Mouse (Mus musculus): Measurements from ENCODE around the gene Greb1. TPM values are rescaled to one million over a fixed set of nuclear protein-coding genes. Genes with fewer than 3 reads are reported as not detected.

The Greb1 gene
- total and polyA plus RNA-seq, 3 experiments, result not detected

DNA sequence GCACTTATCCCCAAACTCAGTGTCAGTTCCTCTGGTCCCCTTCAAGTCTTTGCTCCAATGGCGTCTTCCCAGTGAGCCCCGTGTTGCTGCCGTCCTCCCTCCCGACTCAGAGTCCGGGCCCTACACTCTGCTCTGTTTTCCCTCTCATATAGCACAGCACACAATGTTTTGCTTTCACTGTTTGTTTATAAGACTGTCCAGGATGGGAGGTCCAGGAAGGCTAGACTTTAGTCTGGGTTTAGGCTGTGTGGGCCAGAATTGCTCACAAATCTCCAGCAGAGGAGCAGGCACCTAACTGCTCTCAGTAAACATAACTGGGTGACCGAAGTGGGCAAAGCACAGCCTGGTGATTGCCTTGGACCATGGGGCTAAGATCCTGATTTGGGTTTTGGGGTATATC is 167.5 kb downstream of the Greb1 start:
- Histone ChIP-seq H3K9me3 (replicated peaks; ENCODE audit: insufficient read depth, low read length) (no peaks in the 10 kb centered on the region), H3K9ac (ENCODE audit: control insufficient read depth, low read depth, low read length, poor library complexity, severe bottlenecking) (no peak overlapping the region), H3K27me3 (ENCODE audit: control insufficient read depth in 1 of 2, insufficient read depth in 2 of 2, low read length in 2 of 2) (no peaks in the 10 kb centered on the region; a peak in 1 of 4 replicates), H3K36me3 (ENCODE audit: control insufficient read depth in 1 of 2, insufficient read depth in 2 of 2, low read length in 2 of 2) (no peaks in the 10 kb centered on the region), H3K79me2 (ENCODE audit: control insufficient read depth, insufficient read depth, low read length, poor library complexity) (no peaks in the 10 kb centered on the region), H3K4me1 (ENCODE audit: control insufficient read depth in 1 of 2, insufficient read depth in 2 of 2, low read length in 2 of 2) (peaks cover 0 to 6% of the 10 kb centered on the region in 2 experiments; a peak in 1 of 4 replicates), H3K4me3 (ENCODE audit: control insufficient read depth in 1 of 2, insufficient read depth in 1 of 2, low read depth in 2 of 2, low read length in 2 of 2) (no peak overlapping the region), H3K27ac (ENCODE audit: control insufficient read depth, low read depth, low read length) (no peak overlapping the region)
- DNase-seq (ENCODE audit: low read depth, low spot score), result no peak
- TF ChIP-seq MAZ (IDR thresholded peaks at IDR 0.05; ENCODE audit: low read depth, low read length) (no peak), CHD1 (IDR thresholded peaks at IDR 0.05; ENCODE audit: low read depth, low read length) (no peak), ZMIZ1 (IDR thresholded peaks at IDR 0.05; ENCODE audit: low read depth, low read length) (no peak), RCOR1 (IDR thresholded peaks at IDR 0.05; ENCODE audit: low read depth, low read length) (no peak), NELFE (IDR thresholded peaks at IDR 0.05; ENCODE audit: low read depth, low read length) (no peak), ZC3H11A (IDR thresholded peaks at IDR 0.05; ENCODE audit: low read depth, low read length) (no peak), NRF1 (IDR thresholded peaks at IDR 0.05; ENCODE audit: insufficient read depth, low read depth, low read length, poor library complexity, severe bottlenecking) (no peak), CTCF (IDR thresholded peaks at IDR 0.05 in 2 of 3, conservative IDR thresholded peaks at IDR 0.05 in 1 of 3; ENCODE audit: control insufficient read depth in 1 of 3, insufficient read depth in 1 of 3, low read depth in 2 of 3, low read length in 3 of 3, poor library complexity in 1 of 3, severe bottlenecking in 1 of 3) (no peak), USF1 (IDR thresholded peaks at IDR 0.05; ENCODE audit: low read depth, low read length) (no peak), ZNF384 (IDR thresholded peaks at IDR 0.05; ENCODE audit: low read depth, low read length) (no peak), ELF1 (IDR thresholded peaks at IDR 0.05; ENCODE audit: low read depth, low read length) (no peak), JUND (IDR thresholded peaks at IDR 0.05; ENCODE audit: low read depth, low read length) (no peak), MXI1 (IDR thresholded peaks at IDR 0.05; ENCODE audit: low read depth, low read length) (no peak), SMC3 (IDR thresholded peaks at IDR 0.05; ENCODE audit: low read depth, low read length) (no peak), ETS1 (IDR thresholded peaks at IDR 0.05; ENCODE audit: low read depth, low read length) (no peak), BHLHE40 (IDR thresholded peaks at IDR 0.05; ENCODE audit: borderline replicate concordance, low read depth, low read length) (no peak), POLR2AphosphoS5 (IDR thresholded peaks at IDR 0.05; ENCODE audit: borderline replicate concordance, low read depth, low read length) (no peak)

DNA sequence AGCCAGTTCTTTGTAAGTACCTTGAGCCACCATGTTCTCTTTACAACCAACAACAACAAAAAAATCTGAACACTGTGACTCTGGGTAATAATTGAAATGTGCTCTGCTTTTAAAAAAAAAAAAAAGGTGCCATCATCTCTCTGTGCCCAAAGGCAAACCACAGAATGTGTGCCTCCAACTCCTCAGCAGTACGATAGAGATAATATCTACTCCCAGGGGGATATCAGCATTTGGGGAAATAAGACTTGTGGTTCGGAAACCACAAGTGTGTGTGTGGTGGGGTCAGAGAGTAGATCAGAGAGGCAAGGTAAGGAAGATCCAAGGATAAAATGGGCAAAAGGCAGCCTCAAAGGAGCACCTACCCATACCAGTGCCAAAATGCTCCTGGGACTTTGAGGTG is 169.3 kb downstream of the Greb1 start:
- peaks cover 0 to 6% of the 10 kb centered on the region in 2 experiments; a peak in 1 of 4 replicates for H3K4me1 ChIP-seq (ENCODE audit: control insufficient read depth in 1 of 2, insufficient read depth in 2 of 2, low read length in 2 of 2)
- peak; percentile 4 for DNase-seq (ENCODE audit: low read depth, low spot score)
- TF ChIP-seq MXI1 (IDR thresholded peaks at IDR 0.05; ENCODE audit: low read depth, low read length) (no peak), ELF1 (IDR thresholded peaks at IDR 0.05; ENCODE audit: low read depth, low read length) (no peak), ZNF384 (IDR thresholded peaks at IDR 0.05; ENCODE audit: low read depth, low read length) (peak; percentile 39; the same call in 1 of the 2 replicates), MEF2A (IDR thresholded peaks at IDR 0.05; ENCODE audit: extremely low read depth, insufficient replicate concordance, low read depth, low read length, poor library complexity, severe bottlenecking) (no peak), MAZ (IDR thresholded peaks at IDR 0.05; ENCODE audit: low read depth, low read length) (no peak)
- H3K79me2 ChIP-seq (ENCODE audit: control insufficient read depth, insufficient read depth, low read length, poor library complexity), result no peaks in the 10 kb centered on the region
- H3K9ac ChIP-seq (ENCODE audit: control insufficient read depth, low read depth, low read length, poor library complexity, severe bottlenecking), result no peak overlapping the region
- H3K36me3 ChIP-seq (ENCODE audit: control insufficient read depth in 1 of 2, insufficient read depth in 2 of 2, low read length in 2 of 2), result no peaks in the 10 kb centered on the region
- no peak overlapping the region for H3K27ac ChIP-seq (ENCODE audit: control insufficient read depth, low read depth, low read length)
- no peak overlapping the region for H3K4me3 ChIP-seq (ENCODE audit: control insufficient read depth in 1 of 2, insufficient read depth in 1 of 2, low read depth in 2 of 2, low read length in 2 of 2)
- no peaks in the 10 kb centered on the region for H3K9me3 ChIP-seq (replicated peaks; ENCODE audit: insufficient read depth, low read length)
- H3K27me3 ChIP-seq (ENCODE audit: control insufficient read depth in 1 of 2, insufficient read depth in 2 of 2, low read length in 2 of 2), result no peaks in the 10 kb centered on the region; a peak in 1 of 4 replicates
